Mouse (Mus musculus): ENCODE measurements around the gene Grm4.

DNA sequence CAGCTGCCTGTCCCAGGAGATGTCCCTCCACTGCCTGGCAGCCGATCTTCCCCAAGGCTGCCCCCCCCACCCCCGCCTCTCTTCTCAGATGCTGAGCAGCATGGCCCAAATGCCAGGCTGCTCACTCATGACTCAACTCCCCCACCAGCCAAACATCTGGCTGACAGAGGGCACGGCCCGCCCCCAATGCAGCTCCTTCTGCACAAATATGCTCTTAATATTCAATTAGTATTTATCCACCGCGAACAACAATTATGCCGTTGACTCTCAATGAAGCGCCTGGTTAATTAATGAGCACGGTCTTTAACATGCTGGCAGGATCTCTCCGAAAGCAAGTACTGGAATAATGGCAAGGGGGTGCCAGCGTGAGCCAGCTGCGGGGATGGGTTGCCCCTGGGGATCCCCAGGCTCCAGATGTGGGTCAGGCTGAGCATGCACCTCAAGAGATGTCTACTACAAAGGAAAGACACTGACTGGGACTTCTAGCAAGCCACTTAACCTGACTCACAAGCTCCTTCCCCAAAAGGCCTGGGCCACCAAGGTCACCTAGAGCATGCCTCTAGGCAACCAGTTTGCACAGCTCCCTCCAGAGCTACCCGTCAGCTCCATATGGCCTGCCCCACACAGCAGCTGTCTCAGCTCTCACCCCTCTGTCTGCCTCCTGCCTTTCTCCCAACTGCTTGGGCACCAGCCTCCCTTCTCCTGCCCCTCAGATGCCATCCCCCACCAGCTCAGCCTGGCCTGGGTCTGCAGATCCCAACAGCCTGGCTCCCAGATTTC lies 131.8 kb downstream of the Grm4 start:
- TF ChIP-seq CTCF (IDR thresholded peaks at IDR 0.05; ENCODE audit: extremely low read depth, insufficient read depth, low read length): no peak
- TF ChIP-seq POLR2A (IDR thresholded peaks at IDR 0.05; ENCODE audit: extremely low read depth, insufficient read depth, low read length): no peak
